Mouse (Mus musculus) limb, embryonic 14.5 days (tissue): ENCODE data around the gene Cpsf4l. TPM values are rescaled to one million over a fixed set of nuclear protein-coding genes. Genes with fewer than 3 reads are reported as not detected.

Source experiments
- ATAC-seq: fragments of 200-750 bp; cut with Nextera tagmentation; 2 replicates; pipeline ENCODE4 v1.8.0; 2017; ENCODE audit warnings: low read depth, moderate number of reproducible peaks, moderate TSS enrichment; ENCODE audit not compliant: low FRiP score
- DNase-seq: peaks from one replicate; pipeline ENCODE4 v3.0.0-alpha.2; 2015; ENCODE audit warnings: low spot score
- H3K27ac ChIP-seq: fragments of 300-500 bp; sonication (generic); replicated peaks from 2 replicates; pipeline ENCODE4 v1.5.1; 2014; ENCODE audit warnings: low read depth, mild to moderate bottlenecking, low read length, moderate library complexity, mixed read lengths
- H3K27me3 ChIP-seq: fragments of 300-500 bp; sonication (generic); 2 replicates; pipeline ENCODE4 v1.6.1; 2014; ENCODE audit warnings: low read length, mixed read lengths; ENCODE audit not compliant: control insufficient read depth, insufficient read depth
- H3K36me3 ChIP-seq: fragments of 300-500 bp; sonication (generic); 2 replicates; pipeline ENCODE4 v1.6.1; 2014; ENCODE audit warnings: mild to moderate bottlenecking, low read length, moderate library complexity, mixed read lengths; ENCODE audit not compliant: control insufficient read depth, insufficient read depth
- H3K4me1 ChIP-seq: fragments of 300-500 bp; sonication (generic); 2 replicates; pipeline ENCODE4 v1.6.1; 2014; ENCODE audit warnings: antibody characterized with exemption, low read length, mixed read lengths; ENCODE audit not compliant: control insufficient read depth, insufficient read depth
- H3K4me2 ChIP-seq: fragments of 300-500 bp; sonication (generic); replicated peaks from 2 replicates; pipeline ENCODE4 v1.6.1; 2014; ENCODE audit warnings: low read depth, mild to moderate bottlenecking, low read length, moderate library complexity; ENCODE audit not compliant: severe bottlenecking
- H3K4me3 ChIP-seq: fragments of 300-500 bp; sonication (generic); replicated peaks from 2 replicates; pipeline ENCODE4 v1.5.1; 2014; ENCODE audit warnings: low read length
- H3K9ac ChIP-seq: fragments of 300-500 bp; sonication (generic); 2 replicates; pipeline ENCODE4 v1.6.1; 2014; ENCODE audit warnings: mild to moderate bottlenecking, low read depth, low read length, moderate library complexity; ENCODE audit not compliant: severe bottlenecking
- H3K9me3 ChIP-seq: fragments of 300-500 bp; sonication (generic); 2 replicates; pipeline ENCODE4 v1.6.1; 2016; ENCODE audit warnings: low read length; ENCODE audit not compliant: control insufficient read depth
- POLR2A ChIP-seq: fragments of 200-500 bp; IDR thresholded peaks from 2 replicates; pipeline ENCODE4 v1.8.0; 2012; ENCODE audit warnings: inconsistent platforms, mild to moderate bottlenecking, moderate library complexity, borderline replicate concordance; ENCODE audit not compliant: insufficient read depth, insufficient read length; ENCODE audit errors: extremely low read depth
- WGBS: fragments of 180-500 bp; shearing (Covaris S2); extraction: QIAGEN DNeasy Blood & Tissue Kit; methylation state at CpG from one replicate; pipeline ENCODE4 v1.1.7; 2014; 5-methylcytosine and 5-hydroxymethylcytosine counted together
- polyA plus RNA-seq, 2 experiments: library from polyadenylated mRNA; depleted of rRNA in 1 of 2; stranded (reverse) in 1 of 2; unstranded in 1 of 2; fragments of >200 nt; fragmentation: Nextera tagmentation in 1 of 2; extraction: Ambion mirVana in 1 of 2; gene quantifications; 2 replicates each; pipeline versions ENCODE4 v1.2.1 to v1.2.3; 2012 to 2014

The Cpsf4l gene
- polyA plus RNA-seq, 2 experiments = 0.88 to 1.2 TPM

- Histone ChIP-seq H3K4me2 (peak overlapping the region; percentile 75), H3K4me3 (peak overlapping the region; percentile 90), H3K9ac (peak overlapping the region; percentile 88), H3K27ac (peak overlapping the region; percentile 97), H3K9me3 (no peaks in the 10 kb centered on the region), H3K4me1 (peaks cover 30% of the 10 kb centered on the region), H3K27me3 (no peaks in the 10 kb centered on the region), H3K36me3 (peaks cover 24% of the 10 kb centered on the region)
- ATAC-seq = peak; percentile 38; the same call in 1 of the 2 replicates
- no peak for TF ChIP-seq POLR2A
- 3% methylated on average over 9 of the region's 9 CpGs for WGBS
- peak; percentile 61 for DNase-seq
Measured at GRCm38 (mm10) chr11:113749749-113750351, 40.0 kb upstream of the Cpsf4l start.

GRCm38 (mm10) chr11:113748797-113749521, 39.1 kb upstream of the Cpsf4l start:
- Histone ChIP-seq H3K9ac (peak overlapping the region; percentile 88), H3K4me3 (peak overlapping the region; percentile 90), H3K36me3 (peaks cover 29% of the 10 kb centered on the region), H3K9me3 (no peaks in the 10 kb centered on the region), H3K4me2 (peak overlapping the region; percentile 75), H3K27ac (peak overlapping the region; percentile 97), H3K4me1 (peaks cover 30% of the 10 kb centered on the region), H3K27me3 (no peaks in the 10 kb centered on the region)
- DNase-seq (no peak), ATAC-seq (no peak)
- no peak for TF ChIP-seq POLR2A
- 9% methylated on average over 20 of the region's 21 CpGs for WGBS

- WGBS = 63% methylated on average over 11 of the region's 11 CpGs
- ATAC-seq (no peak), DNase-seq (no peak)
- H3K27ac ChIP-seq = no peak overlapping the region
- peaks cover 30% of the 10 kb centered on the region for H3K4me1 ChIP-seq
- TF ChIP-seq POLR2A = no peak
- H3K36me3 ChIP-seq = peaks cover 38% of the 10 kb centered on the region
- 0 out of 2 replicates have a peak, but pooled peaks cover 3% of the 10 kb centered on the region for H3K9me3 ChIP-seq
- H3K4me2 ChIP-seq = peak overlapping the region; percentile 75
- peak overlapping the region; percentile 90 for H3K4me3 ChIP-seq
- no peaks in the 10 kb centered on the region for H3K27me3 ChIP-seq
- peak overlapping the region; percentile 88 for H3K9ac ChIP-seq
Measured at GRCm38 (mm10) chr11:113747725-113748380, 38.0 kb upstream of the Cpsf4l start.

GRCm38 (mm10) chr11:113747056-113747455, 37.2 kb upstream of the Cpsf4l start:
- peaks cover 26% of the 10 kb centered on the region for H3K4me1 ChIP-seq
- 51% methylated on average over 16 of the region's 16 CpGs for WGBS
- no peaks in the 10 kb centered on the region for H3K27me3 ChIP-seq
- peak overlapping the region; percentile 28 for H3K4me2 ChIP-seq
- H3K9me3 ChIP-seq = 0 out of 2 replicates have a peak, but pooled peaks cover 3% of the 10 kb centered on the region
- H3K27ac ChIP-seq = no peak overlapping the region
- DNase-seq = peak; percentile 65
- H3K4me3 ChIP-seq = no peak overlapping the region
- ATAC-seq = no peak
- H3K36me3 ChIP-seq = peaks cover 46% of the 10 kb centered on the region
- TF ChIP-seq POLR2A = no peak
- H3K9ac ChIP-seq = peak overlapping the region; percentile 34; the same call in 1 of the 2 replicates

GRCm38 (mm10) chr11:113745961-113746360, 36.1 kb upstream of the Cpsf4l start:
- Histone ChIP-seq H3K36me3 (peaks cover 51% of the 10 kb centered on the region), H3K9me3 (0 out of 2 replicates have a peak, but pooled peaks cover 3% of the 10 kb centered on the region), H3K4me3 (no peak overlapping the region), H3K27ac (no peak overlapping the region), H3K27me3 (no peaks in the 10 kb centered on the region), H3K9ac (no peak overlapping the region), H3K4me2 (no peak overlapping the region), H3K4me1 (peaks cover 24% of the 10 kb centered on the region)
- DNase-seq (no peak), ATAC-seq (no peak)
- WGBS = 78% methylated on average over 4 of the region's 4 CpGs
- TF ChIP-seq POLR2A = no peak
